ENCODE assay signal across 8 mouse cellular contexts in genomic region chr7:16816078-16816474, GRCm38 (mm10). TPM values are rescaled to one million over a fixed set of nuclear protein-coding genes. Genes with fewer than 3 reads are reported as not detected.
A peak's percentile ranks its signal among the peaks of the same experiment; 100 is the strongest.
DNase-seq lines count a peak whose midpoint lies in the region; ATAC-seq and TF ChIP-seq lines count a peak whose summit lies in the region.

No protein-coding gene starts in this region.

- H3K4me1 ChIP-seq in limb, embryonic 14.5 days (ENCODE audit: control insufficient read depth, insufficient read depth, low read length): peaks cover 42% of the 10 kb centered on the region
- peaks cover 70% of the 10 kb centered on the region for H3K4me1 ChIP-seq in midbrain, embryonic 16.5 days (ENCODE audit: control insufficient read depth, insufficient read depth, low read length)

- no peaks in the 10 kb centered on the region for H3K9me3 ChIP-seq in limb, embryonic 14.5 days (ENCODE audit: control insufficient read depth, low read length)
- H3K9me3 ChIP-seq in midbrain, embryonic 16.5 days (replicated peaks; ENCODE audit: control insufficient read depth, low read length, poor library complexity, severe bottlenecking): no peaks in the 10 kb centered on the region

- peak overlapping the region; percentile 98 for H3K4me3 ChIP-seq in limb, embryonic 14.5 days (replicated peaks; ENCODE audit: low read length)
- peak overlapping the region; percentile 92 for H3K4me3 ChIP-seq in midbrain, embryonic 16.5 days (ENCODE audit: low read depth, low read length)

- H3K27ac ChIP-seq in limb, embryonic 14.5 days (replicated peaks; ENCODE audit: low read depth, low read length): peak overlapping the region; percentile 98
- peak overlapping the region; percentile 100 for H3K27ac ChIP-seq in midbrain, embryonic 16.5 days (ENCODE audit: low read length)

- under 1% methylated on average over 16 of the region's 55 CpGs for WGBS in limb, embryonic 14.5 days
- WGBS in midbrain, embryonic 16.5 days: 0% methylated on average over 10 of the region's 55 CpGs

- peak; percentile 48 for ATAC-seq in granulocyte monocyte progenitor cell, adult 5-6 weeks (replicated peaks; ENCODE audit: poor library complexity, severe bottlenecking)
- ATAC-seq in limb, embryonic 14.5 days (ENCODE audit: low FRiP score, low read depth): peak; percentile 84
- ATAC-seq in midbrain, embryonic 16.5 days: peak; percentile 74

- TF ChIP-seq POLR2A in limb, embryonic 14.5 days (IDR thresholded peaks at IDR 0.05; ENCODE audit: borderline replicate concordance, extremely low read depth, insufficient read depth, insufficient read length): peak; percentile 63; the same call in 1 of the 2 replicates

- peaks cover 16% of the 10 kb centered on the region for H3K36me3 ChIP-seq in limb, embryonic 14.5 days (ENCODE audit: control insufficient read depth, insufficient read depth, low read length)
- no peaks in the 10 kb centered on the region for H3K36me3 ChIP-seq in midbrain, embryonic 16.5 days (ENCODE audit: control insufficient read depth, insufficient read depth, low read length)

- DNase-seq in 416B (ENCODE audit: low read depth): peak; percentile 60
- DNase-seq in adrenal gland, postnatal 14 days: peak; percentile 88
- peak; percentile 84 for DNase-seq in embryo, embryonic 9.5 days (ENCODE audit: extremely low spot score)
- peak; percentile 67 for DNase-seq in kidney, adult 11 months
- peak; percentile 82 for DNase-seq in limb, embryonic 14.5 days (ENCODE audit: low spot score)
- peak; percentile 75 to 83 for DNase-seq in spleen, postnatal 36 days (ENCODE audit: low spot score in 2 of 2)

- peaks cover 12% of the 10 kb centered on the region for H3K27me3 ChIP-seq in limb, embryonic 14.5 days (ENCODE audit: control insufficient read depth, insufficient read depth, low read length)
- no peaks in the 10 kb centered on the region for H3K27me3 ChIP-seq in midbrain, embryonic 16.5 days (ENCODE audit: control insufficient read depth, insufficient read depth, low read depth, low read length)

- peak overlapping the region; percentile 100 for H3K9ac ChIP-seq in limb, embryonic 14.5 days (ENCODE audit: low read depth, low read length, severe bottlenecking)
- H3K9ac ChIP-seq in midbrain, embryonic 16.5 days (ENCODE audit: low read depth, low read length): peak overlapping the region; percentile 99

- H3K4me2 ChIP-seq in limb, embryonic 14.5 days (replicated peaks; ENCODE audit: low read depth, low read length, severe bottlenecking): peak overlapping the region; percentile 73
- peak overlapping the region; percentile 68 for H3K4me2 ChIP-seq in midbrain, embryonic 16.5 days (ENCODE audit: low read length)

RNA-seq across cellular contexts. Expression of gene Strn4, which starts 0.4 kb away (rescaled TPM):
- 71.1 and 71.7 TPM in 2 replicates for total RNA-seq in adrenal gland, postnatal 14 days (2021)
- total RNA-seq in granulocyte monocyte progenitor cell, adult 5-6 weeks (2014; fragmentation: Nextera tagmentation): 36.8 and 50.4 TPM in 2 replicates
- total RNA-seq in granulocyte monocyte progenitor cell, adult 5-6 weeks (2017): 47.0 and 63.5 TPM in 2 replicates
- 197 and 280 TPM in 2 replicates for polyA plus RNA-seq in limb, embryonic 14.5 days (2012; rRNA removed)
- 109 and 137 TPM in 2 replicates for polyA plus RNA-seq in limb, embryonic 14.5 days (2014; fragmentation: Nextera tagmentation; extraction: Ambion mirVana)
- polyA plus RNA-seq in midbrain, embryonic 16.5 days (2015; fragmentation: Nextera tagmentation; extraction: Ambion mirVana): 185 and 199 TPM in 2 replicates

RNA-seq across cellular contexts. Expression of gene Fkrp, which starts 0.5 kb away (rescaled TPM):
- total RNA-seq in adrenal gland, postnatal 14 days (2021): 23.8 and 25.1 TPM in 2 replicates
- total RNA-seq in granulocyte monocyte progenitor cell, adult 5-6 weeks (2014; fragmentation: Nextera tagmentation): 8.1 and 10.5 TPM in 2 replicates
- 9.3 and 11.0 TPM in 2 replicates for total RNA-seq in granulocyte monocyte progenitor cell, adult 5-6 weeks (2017)
- polyA plus RNA-seq in limb, embryonic 14.5 days (2012; rRNA removed): 29.9 and 37.6 TPM in 2 replicates
- polyA plus RNA-seq in limb, embryonic 14.5 days (2014; fragmentation: Nextera tagmentation; extraction: Ambion mirVana): 26.9 and 32.6 TPM in 2 replicates
- polyA plus RNA-seq in midbrain, embryonic 16.5 days (2015; fragmentation: Nextera tagmentation; extraction: Ambion mirVana): 52.1 and 53.8 TPM in 2 replicates

RNA-seq across cellular contexts. Expression of gene Prkd2, which starts 26.6 kb away (rescaled TPM):
- 25.0 and 35.4 TPM in 2 replicates for total RNA-seq in adrenal gland, postnatal 14 days (2021)
- total RNA-seq in granulocyte monocyte progenitor cell, adult 5-6 weeks (2014; fragmentation: Nextera tagmentation): 9.6 and 14.6 TPM in 2 replicates
- 3.4 and 11.9 TPM in 2 replicates for total RNA-seq in granulocyte monocyte progenitor cell, adult 5-6 weeks (2017)
- 35.9 and 48.9 TPM in 2 replicates for polyA plus RNA-seq in limb, embryonic 14.5 days (2012; rRNA removed)
- polyA plus RNA-seq in limb, embryonic 14.5 days (2014; fragmentation: Nextera tagmentation; extraction: Ambion mirVana): 19.2 and 22.1 TPM in 2 replicates
- 6.0 and 6.9 TPM in 2 replicates for polyA plus RNA-seq in midbrain, embryonic 16.5 days (2015; fragmentation: Nextera tagmentation; extraction: Ambion mirVana)

RNA-seq across cellular contexts. Expression of gene Slc1a5, which starts 34.9 kb away (rescaled TPM):
- total RNA-seq in adrenal gland, postnatal 14 days (2021): 120 and 160 TPM in 2 replicates
- 110 and 118 TPM in 2 replicates for total RNA-seq in granulocyte monocyte progenitor cell, adult 5-6 weeks (2014; fragmentation: Nextera tagmentation)
- total RNA-seq in granulocyte monocyte progenitor cell, adult 5-6 weeks (2017): 46.4 and 47.2 TPM in 2 replicates
- 80.3 and 96.1 TPM in 2 replicates for polyA plus RNA-seq in limb, embryonic 14.5 days (2012; rRNA removed)
- polyA plus RNA-seq in limb, embryonic 14.5 days (2014; fragmentation: Nextera tagmentation; extraction: Ambion mirVana): 21.7 and 24.4 TPM in 2 replicates
- polyA plus RNA-seq in midbrain, embryonic 16.5 days (2015; fragmentation: Nextera tagmentation; extraction: Ambion mirVana): 10.1 and 10.7 TPM in 2 replicates

RNA-seq across cellular contexts. Expression of gene Dact3, which starts 59.0 kb away (rescaled TPM):
- 2.6 and 4.1 TPM in 2 replicates for total RNA-seq in adrenal gland, postnatal 14 days (2021)
- not detected in 2 replicates for total RNA-seq in granulocyte monocyte progenitor cell, adult 5-6 weeks (2014; fragmentation: Nextera tagmentation)
- 0.31 and 0.69 TPM in 2 replicates for total RNA-seq in granulocyte monocyte progenitor cell, adult 5-6 weeks (2017)
- 64.3 and 89.3 TPM in 2 replicates for polyA plus RNA-seq in limb, embryonic 14.5 days (2012; rRNA removed)
- 11.5 and 13.7 TPM in 2 replicates for polyA plus RNA-seq in limb, embryonic 14.5 days (2014; fragmentation: Nextera tagmentation; extraction: Ambion mirVana)
- polyA plus RNA-seq in midbrain, embryonic 16.5 days (2015; fragmentation: Nextera tagmentation; extraction: Ambion mirVana): 2.6 and 3.0 TPM in 2 replicates

Comparison
In these comparisons a context has a peak if more than half of its experiments do, and no peak if none do; other contexts are left out.
1. Peak in every context shown above with its lines: DNase-seq, ATAC-seq, H3K4me3 ChIP-seq and H3K27ac ChIP-seq.